Mouse (Mus musculus) left cerebral cortex, adult 2 months (tissue): ENCODE measurements around the gene Krt33b. TPM values are rescaled to one million over a fixed set of nuclear protein-coding genes. Genes with fewer than 3 reads are reported as not detected.

ENCODE experiments used
- DNase-seq, 2 experiments: peaks; one replicate each; pipeline ENCODE4 v3.0.0; 2021 to 2022; ENCODE audit warnings: low spot score in 2 of 2, mixed read lengths in 1 of 2; ENCODE audit errors: extremely low spot score in 1 of 2
- H3K27ac ChIP-seq: fragments of 200-600 bp; 2 replicates; pipeline ENCODE4 v1.8.1; 2022
- H3K4me3 ChIP-seq: fragments of 200-600 bp; 2 replicates; pipeline ENCODE4 v1.8.1; 2022
- CTCF ChIP-seq: fragments of 200-600 bp; IDR thresholded peaks from 2 replicates; pipeline ENCODE4 v1.8.1; 2022; ENCODE audit warnings: antibody characterized with exemption, mild to moderate bottlenecking, moderate library complexity
- intact Hi-C: fragments of 180-260 bp; cut with DNase I; formaldehyde crosslinking; loops from one replicate; pipeline ENCODE4 v1.15.1; 2025
- long read RNA-seq, 2 experiments: library from polyadenylated mRNA; stranded (forward); transcript quantifications; one replicate each; pipeline ENCODE4 v2.0.0; 2021; ENCODE audit warnings: borderline mapping rate in 2 of 2
- total RNA-seq, 2 experiments: library from RNA; stranded (reverse); gene quantifications; 2 replicates each; pipeline ENCODE4 v1.2.3; 2021

Gene Krt33b
- not detected for total RNA-seq
- long read RNA-seq, experiment 1 = 0 reads
- long read RNA-seq, experiment 2 = 0 reads

DNA sequence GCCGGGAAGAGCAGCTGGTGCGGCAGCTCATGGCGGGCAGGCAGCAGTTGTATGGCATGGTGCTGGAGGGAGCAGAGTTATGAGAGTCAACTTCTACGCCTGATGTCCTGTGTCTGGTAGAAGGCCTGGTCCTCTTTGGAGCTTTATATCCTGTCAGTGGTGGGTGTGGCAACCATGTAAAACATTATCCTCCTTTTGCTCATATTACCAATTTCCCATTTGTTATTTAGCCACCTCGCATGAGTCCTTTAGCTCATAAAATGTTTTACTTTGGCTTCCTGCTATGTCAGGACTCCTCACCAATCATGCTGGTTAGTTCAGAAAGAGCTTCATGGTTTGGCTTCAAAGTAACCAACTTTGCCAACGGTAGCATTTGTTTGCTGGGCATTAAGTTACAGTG lies at the start of gene Krt33b:
TSS of gene Krt33b (minus strand) at position 101 of the 400 bp plus-strand sequence.
- DNase-seq = no peak
- intact Hi-C loops = no loop called here

DNA sequence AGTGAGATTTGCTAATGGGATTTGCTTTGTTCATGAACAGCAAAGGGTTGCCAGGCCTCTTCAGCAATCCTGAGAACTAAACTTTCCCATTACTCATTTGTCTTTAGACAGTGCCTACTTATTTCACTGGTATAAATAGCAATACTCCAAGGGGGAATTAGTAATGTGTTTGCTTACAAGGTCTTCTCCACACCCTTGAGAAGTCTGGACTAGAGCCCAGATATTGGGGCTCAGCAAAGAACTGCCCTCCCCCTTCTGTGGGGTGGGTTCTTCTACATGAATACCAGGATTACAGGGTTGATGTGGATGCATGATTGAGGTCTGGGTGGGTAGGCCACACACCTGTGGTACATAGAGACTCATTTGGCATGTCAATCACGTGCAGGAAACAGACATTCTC lies 44.2 kb upstream of the Krt33b start:
- no peak overlapping the region for H3K27ac ChIP-seq
- intact Hi-C loops = no loop called here
- no peak overlapping the region for H3K4me3 ChIP-seq
- no peak for DNase-seq
- no peak for TF ChIP-seq CTCF

More for the DNA sequence above, at the start of gene Krt33b:
- Histone ChIP-seq H3K27ac (no peak within 1 kb of the TSS), H3K4me3 (no peak within 1 kb of the TSS)
- TF ChIP-seq CTCF = no peak

DNA sequence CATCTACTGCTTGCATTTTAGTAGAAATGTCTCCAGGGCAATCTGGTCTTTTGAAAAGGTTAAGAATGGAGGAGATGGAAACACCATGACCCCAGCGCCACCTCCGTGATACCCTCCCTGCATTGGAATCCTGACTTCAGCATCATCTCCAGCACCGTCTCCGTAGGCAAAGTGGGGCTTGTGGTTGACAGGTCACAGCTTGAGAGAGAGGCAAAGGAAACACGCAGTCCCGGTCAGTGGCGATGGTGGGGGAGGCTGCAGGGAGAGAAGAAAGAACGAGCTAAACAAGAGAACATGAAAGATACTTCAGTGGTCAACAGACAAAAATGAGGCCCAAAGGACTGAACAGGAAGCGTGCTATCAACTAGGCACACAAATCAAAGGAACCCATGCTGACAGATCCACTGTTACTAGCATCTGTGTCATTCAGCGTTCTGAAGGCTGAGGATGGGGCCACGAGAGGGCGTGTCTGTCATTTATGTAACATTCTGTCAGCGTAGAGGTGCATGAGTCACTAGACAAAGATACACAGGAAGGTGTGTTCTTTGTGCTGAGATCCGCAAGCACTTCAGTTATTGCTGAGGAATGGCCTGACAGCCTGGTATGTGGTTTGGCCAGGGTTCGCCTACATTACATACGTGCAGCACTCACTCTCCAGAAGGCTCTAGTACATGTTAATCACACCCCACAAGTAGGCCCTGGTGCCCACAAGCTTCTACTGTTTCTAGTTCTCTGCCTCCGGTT lies 37.8 kb upstream of the Krt33b start:
- no peak overlapping the region for H3K4me3 ChIP-seq
- intact Hi-C loops = no loop called here
- H3K27ac ChIP-seq = no peak overlapping the region
- no peak for TF ChIP-seq CTCF
- DNase-seq = no peak

DNA sequence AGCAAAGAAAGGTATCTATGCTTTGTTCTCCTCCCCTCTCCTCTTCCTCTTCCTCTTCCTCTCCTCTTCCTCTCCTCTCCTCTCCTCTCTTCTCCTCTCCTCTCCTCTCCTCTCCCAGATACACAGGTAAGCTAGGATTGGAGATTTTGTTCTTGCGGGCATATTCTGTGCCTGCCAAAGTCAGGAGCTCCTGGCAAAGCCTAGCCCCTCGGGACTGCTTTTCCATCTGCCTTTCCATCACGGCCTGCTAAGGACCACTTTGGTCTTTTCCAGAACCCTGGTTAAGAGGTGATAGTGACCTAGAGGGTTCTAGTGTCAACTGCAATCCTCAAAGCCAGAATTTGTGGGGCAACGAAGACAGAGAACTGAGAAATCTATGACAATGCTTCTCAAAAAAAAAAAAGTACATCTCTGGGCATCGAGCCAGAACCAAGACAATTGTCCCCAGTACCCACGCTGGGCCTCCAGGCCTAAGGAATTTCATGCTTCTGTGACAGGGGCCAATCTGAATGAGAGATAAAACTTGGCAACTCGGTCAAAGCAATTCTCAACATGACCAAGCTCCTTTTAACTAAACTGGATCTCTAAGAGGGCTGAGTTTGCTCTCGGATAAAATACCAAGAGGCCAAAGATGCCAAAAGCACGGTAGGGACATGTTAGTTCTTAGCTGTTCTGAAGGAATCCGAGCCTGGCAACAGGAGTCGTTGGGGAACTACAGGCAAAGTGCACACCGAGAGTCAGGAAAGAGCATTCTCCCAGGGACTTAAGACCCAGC lies 36.8 kb upstream of the Krt33b start:
- no peak for TF ChIP-seq CTCF
- Histone ChIP-seq H3K27ac (no peak overlapping the region), H3K4me3 (no peak overlapping the region)
- DNase-seq = no peak
- intact Hi-C loops = no loop called here

DNA sequence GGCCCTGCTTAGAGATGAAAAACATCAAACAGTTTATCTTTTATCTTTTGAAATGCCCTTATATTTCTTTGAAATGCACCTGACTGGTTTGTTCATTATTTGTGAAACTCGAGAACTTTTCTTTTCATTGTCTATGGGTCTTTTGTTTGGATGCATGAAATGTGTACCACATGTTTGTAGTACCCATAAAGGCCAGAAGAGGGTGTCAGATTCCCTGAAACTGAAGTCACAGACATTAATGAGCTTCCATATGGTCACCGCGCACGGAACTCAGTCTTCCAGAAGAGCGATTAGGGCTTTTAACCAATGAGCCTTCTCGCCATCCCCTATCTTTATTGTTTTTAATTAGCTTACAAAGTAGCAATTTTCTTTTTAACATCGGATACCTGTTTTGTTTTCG lies 29.2 kb upstream of the Krt33b start:
- TF ChIP-seq CTCF = no peak; the same call in none of the 2 replicates
- no peak for DNase-seq
- Histone ChIP-seq H3K4me3 (no peak overlapping the region), H3K27ac (no peak overlapping the region)
- intact Hi-C loops = no loop called here

DNA sequence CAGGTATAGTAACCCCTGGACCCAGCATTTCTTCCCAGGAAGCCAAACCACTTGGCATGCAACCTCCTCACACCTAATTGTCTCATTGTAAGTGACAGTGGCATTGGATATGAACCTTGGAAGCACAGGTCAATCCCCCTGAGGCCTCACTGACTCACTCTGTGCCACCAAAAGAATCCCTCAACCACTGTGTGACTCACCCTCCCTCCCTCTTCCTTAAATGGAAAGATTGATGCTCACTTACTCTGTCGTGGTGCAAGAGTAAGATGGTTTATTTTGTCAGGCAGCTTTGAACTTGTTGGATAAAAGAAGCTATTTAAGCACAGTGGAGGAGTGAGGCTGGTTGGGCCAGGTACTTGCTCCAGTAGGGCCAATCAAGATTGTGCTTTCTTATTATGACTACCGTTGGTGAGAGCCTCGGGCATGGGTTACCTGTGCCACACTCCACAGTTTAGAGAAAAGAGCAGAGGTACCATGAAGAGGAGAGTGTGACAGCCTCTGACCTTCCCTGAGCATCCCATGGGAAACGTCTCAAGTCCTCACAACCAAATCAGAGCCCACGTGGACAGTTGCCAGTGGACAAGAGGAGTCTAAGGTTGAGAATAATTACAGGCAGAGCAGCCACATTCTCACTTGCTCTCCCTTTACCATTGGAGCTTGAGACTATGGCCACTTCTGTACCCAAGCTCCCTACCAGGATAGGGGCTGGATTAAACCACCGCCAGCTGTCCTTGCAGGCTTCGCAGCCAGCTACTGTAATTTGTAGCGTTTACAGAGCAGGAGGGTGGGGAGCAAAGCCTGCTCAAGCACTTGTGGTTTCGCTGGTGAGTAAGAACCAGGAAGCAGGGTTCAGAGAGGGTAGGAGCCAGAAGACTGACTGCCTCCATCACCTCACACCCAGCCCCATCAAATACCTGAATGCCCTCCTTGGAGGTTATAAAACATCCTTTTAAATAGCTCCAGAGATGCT lies 26.3 kb upstream of the Krt33b start:
- TF ChIP-seq CTCF = no peak
- no peak overlapping the region for H3K27ac ChIP-seq
- DNase-seq = no peak
- H3K4me3 ChIP-seq = no peak overlapping the region
- intact Hi-C loops = no loop called here

DNA sequence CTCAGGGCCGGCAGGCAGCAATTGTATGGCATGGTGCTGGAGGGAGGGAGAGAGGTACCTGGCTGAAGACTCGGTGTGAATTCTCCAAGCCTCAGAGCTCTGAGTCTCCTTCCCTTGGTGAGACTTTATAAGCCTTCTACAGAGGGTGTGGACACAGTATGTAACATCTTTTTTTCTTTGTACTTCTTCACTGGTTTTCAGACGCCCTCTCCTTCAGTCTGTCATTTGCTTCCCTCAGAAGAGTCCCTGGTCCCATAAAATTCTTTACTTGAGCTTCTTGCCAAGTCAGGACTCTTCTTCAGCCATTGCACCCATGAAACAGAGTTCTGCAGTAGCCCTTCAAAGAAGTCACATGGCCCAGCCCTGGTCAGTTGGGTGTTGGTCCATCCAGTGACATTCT lies 20.8 kb upstream of the Krt33b start, which contains the start of gene Krt31:
TSS of gene Krt31 (minus strand) at position 101 of the 400 bp plus-strand sequence.
- H3K27ac ChIP-seq = no peak within 1 kb of the TSS
- intact Hi-C loops = no loop called here
- no peak for DNase-seq
- no peak within 1 kb of the TSS for H3K4me3 ChIP-seq
- no peak for TF ChIP-seq CTCF

DNA sequence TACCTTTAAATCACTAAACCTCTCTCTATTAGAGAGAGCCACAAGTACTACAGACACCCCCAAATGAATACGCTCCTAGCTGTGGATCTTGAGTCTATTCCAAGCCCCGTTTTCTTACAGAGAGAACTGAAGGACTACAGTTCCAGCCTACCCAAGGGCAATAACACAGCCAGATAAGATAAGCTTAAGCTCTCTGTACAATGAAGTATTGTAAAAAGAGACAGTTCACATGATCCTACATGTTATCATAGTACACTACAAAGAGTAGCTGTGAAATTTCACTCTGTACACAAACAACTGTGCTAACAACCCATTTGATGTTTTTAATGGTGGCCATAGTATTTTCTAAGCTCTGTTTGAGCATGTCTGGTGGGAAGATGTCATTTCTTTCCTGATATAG lies 17.5 kb upstream of the Krt33b start:
- Histone ChIP-seq H3K27ac (no peak overlapping the region), H3K4me3 (no peak overlapping the region)
- no peak for DNase-seq
- intact Hi-C loops = no loop called here
- TF ChIP-seq CTCF = no peak

DNA sequence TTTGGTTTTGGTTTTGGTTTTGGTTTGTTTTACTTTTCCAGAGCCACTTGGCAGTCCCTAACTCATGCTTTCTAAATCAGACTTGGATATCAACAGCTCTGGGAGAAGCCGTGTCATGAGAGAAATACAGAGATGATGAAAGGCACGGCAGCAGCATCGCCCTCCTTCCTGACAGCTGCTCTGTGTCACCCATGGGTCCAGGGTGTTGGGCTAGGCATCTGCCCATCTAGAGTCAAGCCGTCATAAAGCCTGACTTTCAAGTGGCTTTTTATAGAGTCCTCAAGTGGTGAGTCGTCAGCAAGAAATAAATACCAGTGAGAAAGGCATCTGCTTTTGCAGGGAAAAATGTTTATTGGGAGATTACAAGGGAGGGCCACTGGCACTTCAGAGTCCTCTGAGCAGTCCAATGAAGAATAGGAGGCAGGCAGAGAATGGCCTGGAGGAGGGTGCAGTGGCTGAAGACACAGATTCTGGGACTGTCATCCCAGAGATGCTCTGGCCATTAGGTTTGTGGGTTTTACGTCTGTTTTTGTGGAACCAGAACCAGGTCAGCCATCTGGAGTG lies 16.7 kb upstream of the Krt33b start:
- intact Hi-C loops = no loop called here
- no peak for TF ChIP-seq CTCF
- Histone ChIP-seq H3K4me3 (no peak overlapping the region), H3K27ac (no peak overlapping the region)
- DNase-seq = no peak

DNA sequence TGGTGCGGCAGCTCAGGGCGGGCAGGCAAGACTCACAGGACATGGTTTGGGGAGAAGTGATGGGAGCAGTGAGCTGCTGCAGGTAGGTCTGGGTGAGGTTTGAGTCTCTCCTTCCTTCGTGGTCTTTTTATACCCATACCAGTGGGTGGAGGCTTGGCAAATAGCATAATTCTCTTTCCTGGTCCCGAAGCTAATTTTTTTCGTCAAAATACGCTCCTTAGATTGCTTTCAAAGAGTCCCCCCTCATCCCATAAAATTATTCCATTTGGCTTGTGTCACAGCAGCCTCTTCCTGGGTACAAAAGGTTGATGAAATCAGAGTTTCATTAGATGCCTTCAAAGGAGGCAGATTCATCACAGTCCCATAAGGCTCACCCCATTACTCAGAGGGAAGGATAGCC lies 11.8 kb upstream of the Krt33b start, which contains the start of gene Krt34:
TSS of gene Krt34 (minus strand) at position 101 of the 400 bp plus-strand sequence.
- intact Hi-C loops = no loop called here
- no peak for DNase-seq
- Histone ChIP-seq H3K4me3 (no peak within 1 kb of the TSS), H3K27ac (no peak within 1 kb of the TSS)
- TF ChIP-seq CTCF = no peak

DNA sequence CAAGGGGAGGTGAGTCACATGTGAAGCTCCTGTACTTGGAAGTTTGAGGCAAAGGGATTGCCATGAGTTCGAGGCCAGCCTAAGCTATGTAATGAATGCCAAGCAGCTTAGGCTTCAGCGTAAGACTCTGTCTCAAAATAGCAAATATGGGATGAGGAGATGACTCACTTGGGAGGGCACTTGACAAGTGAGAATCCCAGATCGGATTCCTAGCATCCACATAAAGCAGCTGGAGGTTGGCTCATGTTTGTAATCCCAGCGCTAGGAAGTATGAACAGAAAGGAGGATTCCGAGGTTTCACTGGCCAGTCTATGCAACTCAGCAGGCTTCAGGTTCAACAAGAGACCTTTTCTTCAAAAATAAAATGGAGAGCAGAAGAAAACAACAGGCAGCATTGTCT lies 8.2 kb downstream of the Krt33b start:
- no peak overlapping the region for H3K27ac ChIP-seq
- no peak overlapping the region for H3K4me3 ChIP-seq
- DNase-seq = no peak
- TF ChIP-seq CTCF = no peak
- intact Hi-C loops = no loop called here
